Mouse (Mus musculus) spleen, postnatal 36 days (tissue): ENCODE data around the gene Sugct.
"Not testable (repeated sequence)": the region's sequence is repeated elsewhere in the genome, so short reads cannot be mapped to it uniquely, and the experiment has no call there.

Experiments used
- DNase-seq, 2 experiments: peaks; one replicate each; pipeline ENCODE4 v3.0.0; 2022; ENCODE audit warnings: low spot score in 2 of 2, mixed read lengths in 1 of 2

Sugct gene

DNA sequence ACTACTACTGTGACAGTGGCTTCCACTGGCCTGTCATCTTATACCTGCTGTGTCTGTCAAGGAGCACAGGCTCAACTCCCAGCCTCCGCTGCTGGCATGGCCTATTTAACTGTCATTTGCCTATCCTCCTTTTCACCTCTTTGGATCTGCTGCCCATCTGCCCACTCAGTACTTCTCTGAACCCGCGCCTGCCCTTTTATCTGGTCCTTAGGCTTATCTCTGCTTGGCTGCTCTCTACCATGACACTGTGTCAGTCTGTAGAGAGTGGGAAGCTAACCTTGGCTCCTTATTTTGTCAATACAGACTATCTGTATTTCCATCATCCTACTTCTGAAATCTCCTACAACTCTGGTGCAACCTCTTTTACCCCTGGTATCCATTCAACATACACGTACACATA is 793.9 kb downstream of the Sugct start:
- DNase-seq: no peak

DNA sequence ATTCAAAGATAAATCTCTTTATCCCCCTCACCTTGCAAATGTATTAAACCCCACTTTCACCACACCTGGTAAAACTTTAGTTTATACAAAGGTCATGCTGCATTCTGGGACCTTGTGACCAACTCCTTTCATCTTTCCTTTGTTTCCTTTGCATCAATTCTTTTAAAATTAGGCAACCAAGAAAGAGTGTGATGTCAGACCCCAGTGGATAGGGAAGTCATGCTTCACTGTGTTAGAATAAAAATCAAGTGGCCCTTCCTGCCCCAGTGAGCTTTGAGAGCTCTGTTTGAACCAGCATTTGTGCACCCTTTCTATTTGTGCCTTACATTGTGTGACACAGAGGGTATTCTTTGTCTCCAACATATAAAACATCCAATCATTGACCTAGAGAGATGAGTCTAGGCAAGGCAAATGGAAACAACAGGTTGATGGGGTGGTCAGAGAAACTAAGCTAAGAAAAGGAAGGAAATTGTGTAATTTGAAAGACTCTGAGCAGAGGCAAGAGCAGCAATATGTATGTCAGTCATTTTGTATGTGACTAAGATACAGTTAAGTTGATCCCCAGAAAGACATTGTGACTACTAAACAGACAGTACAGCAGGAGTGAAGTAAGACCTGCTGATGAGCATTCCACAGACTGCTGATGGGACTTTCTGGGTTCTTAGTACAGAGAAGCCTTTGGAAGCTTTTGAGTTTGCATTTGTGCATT is 797.1 kb downstream of the Sugct start:
- DNase-seq: no peak

DNA sequence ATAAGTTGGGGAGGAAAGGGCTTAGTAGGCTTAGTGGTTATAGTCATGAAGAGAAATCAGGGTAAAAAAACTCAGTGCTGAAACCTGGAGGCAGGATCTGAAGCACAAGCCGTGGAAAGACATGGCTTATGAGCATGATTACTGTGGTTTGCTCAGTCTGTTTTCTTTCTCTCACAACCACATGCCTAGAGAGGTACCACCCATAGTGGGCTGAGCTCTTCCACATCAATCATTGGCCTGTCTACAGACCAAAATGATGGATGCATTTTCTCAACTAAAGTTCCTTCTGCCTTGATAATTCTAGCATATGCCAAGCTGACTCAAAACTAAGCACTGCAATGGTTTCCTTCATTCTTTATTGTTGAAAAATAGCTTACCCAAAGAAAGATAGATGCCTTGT is 817.3 kb downstream of the Sugct start:
- DNase-seq: no peak

DNA sequence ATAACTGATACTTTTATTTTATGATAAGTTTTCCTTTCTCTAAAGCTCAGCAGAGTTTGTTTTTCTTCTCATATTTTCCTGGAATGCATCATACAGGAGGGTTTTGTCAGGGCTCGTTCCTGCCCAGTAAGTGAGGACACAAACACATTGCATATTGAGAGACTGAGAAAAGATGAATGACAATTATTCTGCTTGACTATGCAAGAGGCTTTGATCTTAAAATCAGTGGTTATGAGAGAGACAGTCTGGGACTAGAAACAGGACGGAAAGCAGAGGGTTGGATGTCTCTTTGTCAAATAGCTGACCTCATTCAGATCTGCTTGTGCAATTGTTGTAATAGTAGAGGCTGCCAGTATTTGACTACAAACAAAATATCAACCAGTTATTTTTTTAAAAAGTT is 835.4 kb downstream of the Sugct start:
- DNase-seq: no peak

DNA sequence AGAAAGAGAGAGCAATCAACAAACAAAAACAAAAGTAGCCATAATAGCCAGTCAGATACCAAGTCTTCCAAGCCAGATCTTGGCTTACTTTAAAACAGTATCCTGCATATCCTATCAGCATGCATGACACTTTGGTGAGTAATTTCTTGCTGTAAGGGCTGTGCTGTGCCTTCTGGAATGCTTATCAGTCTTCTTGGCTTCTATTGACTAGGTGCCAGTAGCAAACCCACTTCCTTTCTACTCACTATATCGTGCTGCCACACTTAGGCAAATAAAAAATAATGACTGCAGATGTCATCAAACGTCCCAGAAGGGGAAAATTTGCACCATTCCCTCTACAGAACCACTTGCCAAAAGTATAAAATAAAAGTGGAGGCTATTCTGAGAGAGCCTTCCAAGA is 848.1 kb downstream of the Sugct start:
- DNase-seq: no peak

DNA sequence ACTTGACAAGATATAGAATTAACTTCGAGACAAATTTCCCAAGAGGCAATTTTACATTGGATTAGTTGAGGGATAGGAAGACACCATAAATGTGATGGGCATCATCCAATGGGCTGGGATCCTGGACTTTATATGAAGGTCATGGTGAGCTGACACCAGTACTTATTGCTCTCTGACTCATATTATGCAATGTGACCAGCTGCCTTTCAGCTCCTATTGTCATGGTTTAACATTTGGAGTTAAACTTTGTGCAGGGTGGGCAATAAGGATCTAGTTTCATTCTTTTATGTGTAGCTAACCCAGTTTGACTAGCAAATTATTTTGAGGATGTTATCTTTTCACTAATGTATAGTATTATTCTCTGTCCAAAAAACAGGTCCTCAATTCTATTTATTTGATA is 854.4 kb downstream of the Sugct start:
- no peak for DNase-seq

DNA sequence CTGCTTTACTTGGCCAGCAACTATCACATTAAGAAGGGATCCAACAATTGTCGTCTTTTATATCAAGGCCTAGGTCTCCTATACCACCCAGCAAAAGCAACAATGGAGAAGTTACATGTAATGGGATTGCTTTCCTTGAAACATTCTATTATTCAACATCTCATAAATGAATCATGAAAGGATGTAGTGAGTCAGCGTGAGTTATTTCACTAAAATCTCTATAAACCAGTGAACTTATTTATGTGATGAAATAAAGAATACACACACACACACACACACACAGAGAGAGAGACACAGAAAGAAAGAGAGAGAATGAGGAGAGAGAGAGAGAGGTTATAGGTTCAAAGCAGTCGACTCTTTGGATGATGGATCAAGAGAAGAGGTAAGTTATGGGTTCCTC is 856.9 kb downstream of the Sugct start:
- DNase-seq: no peak

DNA sequence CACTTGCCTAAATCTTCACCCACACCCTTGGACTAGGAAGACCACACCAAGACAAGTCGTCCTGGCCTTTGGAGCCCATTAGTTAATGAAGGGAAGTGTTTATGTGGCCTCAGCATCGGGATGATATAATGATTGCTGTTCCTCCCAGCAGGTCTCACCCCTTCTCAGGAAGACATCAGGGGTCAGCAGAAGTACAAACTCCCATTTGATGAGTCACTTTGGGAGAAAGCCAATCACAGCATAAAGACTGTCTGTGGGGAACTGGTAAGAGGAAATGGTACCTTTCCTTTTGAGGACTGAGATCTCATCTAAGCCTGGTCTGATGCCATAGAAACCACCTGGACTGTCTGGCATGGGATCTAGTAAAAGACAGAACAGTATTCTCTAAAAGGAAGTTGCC is 860.2 kb downstream of the Sugct start:
- no peak for DNase-seq

DNA sequence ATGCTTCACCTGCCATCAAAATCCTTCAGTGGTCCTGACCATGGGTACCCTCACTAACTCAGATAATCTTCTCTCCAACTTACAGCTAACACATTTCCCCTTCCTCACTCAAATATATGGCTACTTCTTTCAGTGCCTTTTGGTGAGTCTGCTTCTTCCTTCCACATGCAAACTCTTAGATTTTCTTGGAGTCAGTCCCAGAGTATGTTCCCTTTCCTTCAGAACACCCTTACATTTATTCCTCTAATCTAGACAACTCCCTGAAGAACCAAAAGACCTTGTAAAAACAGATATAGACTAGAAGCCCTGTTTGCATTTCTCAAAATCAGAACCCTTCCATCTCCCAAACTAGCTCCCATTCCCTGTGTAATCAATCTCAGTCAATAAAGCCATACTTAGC is 862.3 kb downstream of the Sugct start:
- no peak for DNase-seq

DNA sequence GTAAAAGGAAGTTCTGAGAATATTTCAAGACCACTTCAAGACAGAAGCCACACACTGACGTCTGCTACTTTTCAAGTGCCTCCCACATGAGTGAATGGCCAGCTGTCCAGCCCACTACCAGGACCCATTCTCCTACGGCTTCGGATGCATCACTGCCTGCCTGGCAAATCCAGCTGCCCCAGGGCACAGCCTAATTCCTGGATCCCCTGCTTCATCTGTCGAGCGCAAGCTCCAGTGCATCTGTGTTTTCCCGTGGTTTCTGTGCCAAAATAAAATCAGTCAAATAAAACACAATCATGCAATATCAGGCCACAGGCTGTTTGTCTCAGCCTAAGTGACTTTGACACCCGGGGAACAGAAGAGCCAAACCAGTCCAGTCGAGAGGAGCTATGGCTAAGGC is 863.5 kb downstream of the Sugct start:
- DNase-seq: no peak

DNA sequence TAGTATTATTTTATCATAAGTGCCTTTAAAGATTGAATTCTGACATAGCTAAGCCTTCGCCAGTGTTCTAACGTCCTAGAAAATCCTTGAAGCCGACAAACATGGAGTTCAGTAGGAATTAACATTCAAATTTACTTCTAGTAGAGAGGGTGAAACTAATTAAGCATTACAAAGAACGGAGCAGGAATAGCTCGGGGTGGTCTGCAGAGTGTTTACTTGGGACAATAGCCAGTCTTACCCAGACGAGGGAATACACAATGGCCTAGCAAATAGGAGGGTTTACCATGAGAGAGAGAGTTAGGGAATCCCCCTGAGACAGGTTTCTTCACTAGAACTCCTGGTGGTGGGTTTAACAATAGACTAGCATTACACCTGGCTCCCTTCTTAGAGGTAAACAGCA is 865.1 kb downstream of the Sugct start:
- DNase-seq: not testable (repeated sequence)

DNA sequence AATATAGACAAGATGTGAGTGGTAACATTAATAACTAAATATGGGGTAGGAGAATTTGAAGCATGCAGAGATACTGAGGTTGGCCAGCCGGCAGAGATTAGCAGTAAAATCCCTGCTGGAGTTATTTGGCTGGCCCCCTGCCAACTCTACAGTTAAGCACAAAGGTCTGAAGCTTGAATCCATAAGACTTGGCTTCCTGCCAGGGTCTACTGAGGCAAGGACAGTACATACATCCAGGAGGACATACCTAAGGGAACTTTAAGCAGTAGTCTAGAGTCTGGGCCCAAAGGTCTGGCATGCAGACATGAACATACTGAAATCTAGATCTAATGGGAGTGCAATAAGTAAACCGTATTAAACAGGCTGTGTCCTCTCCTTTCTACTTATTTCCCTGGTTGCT is 865.8 kb downstream of the Sugct start:
- no peak for DNase-seq

DNA sequence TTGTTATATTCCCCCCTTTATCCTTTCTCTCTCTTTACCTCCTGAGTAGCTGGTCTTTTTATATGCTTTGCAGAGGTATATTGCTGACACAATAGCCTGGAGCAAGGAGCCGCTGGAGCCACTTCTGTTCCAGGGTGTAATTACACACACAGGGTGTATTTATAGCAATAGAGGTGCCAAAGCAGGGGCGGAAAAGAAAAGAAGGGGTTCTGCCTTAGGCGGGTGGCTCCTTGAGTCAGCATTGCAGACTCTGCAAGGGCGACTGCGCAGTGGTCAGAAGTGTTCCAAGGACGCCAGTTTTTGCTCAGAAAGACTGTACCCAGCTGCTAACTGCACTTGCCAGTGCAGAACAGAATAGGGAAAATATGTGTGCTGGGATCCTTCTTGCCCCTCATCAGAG is 869.7 kb downstream of the Sugct start:
- no peak for DNase-seq

DNA sequence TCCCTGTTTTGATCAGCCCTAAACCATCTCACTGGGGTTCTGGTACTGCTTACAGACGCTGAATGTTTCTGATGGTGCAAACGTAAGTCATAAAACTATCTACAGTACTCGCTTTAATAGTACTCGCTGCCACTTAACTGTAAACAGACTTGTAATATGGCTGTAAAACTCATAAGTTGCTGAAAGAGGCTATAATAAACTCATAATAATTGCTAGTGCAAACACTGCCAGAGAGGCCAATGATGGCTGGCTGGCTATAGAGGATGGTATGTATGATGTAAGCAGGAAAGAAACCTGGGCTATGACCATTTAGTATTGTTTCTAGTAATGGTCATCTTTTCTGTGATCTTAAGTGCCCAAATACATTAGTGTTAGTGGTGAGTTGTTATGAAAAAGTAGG is 873.6 kb downstream of the Sugct start:
- no peak for DNase-seq

DNA sequence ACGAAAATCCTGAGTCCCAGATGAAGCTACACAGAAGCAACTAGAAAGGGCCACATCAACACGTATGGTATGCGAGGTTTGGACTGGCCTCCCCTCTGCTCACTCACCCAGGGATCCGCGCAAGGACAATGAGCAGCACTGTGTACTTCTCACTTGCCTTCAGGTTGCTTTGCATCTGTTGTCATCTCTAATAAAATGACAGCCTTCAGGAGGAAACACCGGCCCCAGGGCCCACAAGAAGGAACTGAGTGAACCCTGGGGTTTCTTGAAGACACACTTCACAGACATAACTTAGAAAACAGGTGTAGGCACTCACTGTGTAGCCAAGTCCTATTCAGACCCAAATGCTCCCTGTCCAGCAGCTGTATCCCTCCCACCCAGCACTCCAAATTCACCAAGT is 877.9 kb downstream of the Sugct start:
- peak; percentile 53 to 55 for DNase-seq

DNA sequence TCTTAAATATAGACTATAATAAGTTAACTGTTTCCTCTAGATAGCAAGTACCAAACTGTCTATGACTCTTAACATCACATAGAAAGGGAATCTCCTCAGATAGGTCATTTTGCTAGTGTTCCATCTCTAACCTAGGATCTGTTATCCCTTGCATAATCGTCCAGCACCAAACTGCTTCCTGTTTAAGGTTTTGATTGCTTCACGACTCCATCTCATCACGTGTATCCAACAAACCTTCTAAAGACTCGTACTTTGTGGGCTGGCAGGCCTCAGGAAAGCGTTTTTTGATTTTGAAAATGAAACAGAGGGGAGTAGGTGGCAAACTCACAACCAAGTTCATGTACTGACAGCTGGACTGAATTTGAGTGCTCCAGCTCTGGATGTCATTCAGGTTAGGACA is 878.6 kb downstream of the Sugct start:
- DNase-seq: no peak

DNA sequence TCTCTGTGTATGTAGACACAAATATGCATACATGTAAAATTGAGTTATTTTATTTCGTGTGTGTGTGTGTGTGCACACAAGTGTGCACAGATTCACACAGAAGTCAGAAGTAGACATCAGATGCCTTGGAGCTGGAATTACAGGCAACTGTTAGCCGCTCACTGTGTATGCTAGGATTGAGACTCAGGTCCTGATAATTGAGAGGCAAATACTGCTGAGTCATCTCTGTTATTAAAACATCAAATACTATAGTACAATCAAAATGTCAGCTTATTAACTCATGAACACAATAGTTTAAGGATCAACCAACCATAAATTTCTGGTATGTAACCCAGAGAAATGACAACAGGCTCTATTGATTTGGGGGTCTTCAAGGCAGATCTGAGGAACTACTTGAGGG is 883.1 kb downstream of the Sugct start:
- no peak for DNase-seq
